Mouse (Mus musculus): Measurements from ENCODE around the gene Rps15. TPM values are rescaled to one million over a fixed set of nuclear protein-coding genes. Genes with fewer than 3 reads are reported as not detected.

Rps15 gene
- polyA plus RNA-seq, 1 experiment from 2014 or later, result 723 TPM

- Histone ChIP-seq H3K9me3 (ENCODE audit: control insufficient read depth, low read length) (no peaks in the 10 kb centered on the region), H3K4me1 (ENCODE audit: control insufficient read depth in 2 of 2, insufficient read depth in 2 of 2, low read length in 2 of 2) (peaks cover 19 to 32% of the 10 kb centered on the region in 2 experiments), H3K36me3 (ENCODE audit: control insufficient read depth, insufficient read depth, low read length) (peaks cover 63% of the 10 kb centered on the region), H3K9ac (ENCODE audit: low read length) (no peak overlapping the region), H3K27me3 (ENCODE audit: control insufficient read depth, insufficient read depth, low read length) (no peaks in the 10 kb centered on the region), H3K27ac (replicated peaks in 1 of 2; ENCODE audit: control insufficient read depth in 1 of 2, insufficient read depth in 1 of 2, low read depth in 2 of 2, low read length in 2 of 2) (no peak overlapping the region), H3K4me3 (ENCODE audit: control insufficient read depth in 1 of 2, insufficient read depth in 1 of 2, low read depth in 1 of 2, low read length in 2 of 2) (no peak overlapping the region), H3K4me2 (ENCODE audit: low read length) (no peak overlapping the region)
- no peak for ATAC-seq (ENCODE audit: insufficient number of reproducible peaks, insufficient read depth, low FRiP score, low read depth)
- 63% methylated on average over 2 of the region's 2 CpGs for WGBS
Observed at GRCm38 (mm10) chr10:80257936-80258335, 34.3 kb upstream of the Rps15 start.

GRCm38 (mm10) chr10:80258752-80259462 lies 33.3 kb upstream of the Rps15 start:
- Histone ChIP-seq H3K4me2 (ENCODE audit: low read length) (peak overlapping the region; percentile 95), H3K4me1 (ENCODE audit: control insufficient read depth in 2 of 2, insufficient read depth in 2 of 2, low read length in 2 of 2) (peaks cover 19 to 32% of the 10 kb centered on the region in 2 experiments), H3K9me3 (ENCODE audit: control insufficient read depth, low read length) (no peaks in the 10 kb centered on the region), H3K27me3 (ENCODE audit: control insufficient read depth, insufficient read depth, low read length) (no peaks in the 10 kb centered on the region), H3K4me3 (ENCODE audit: control insufficient read depth in 1 of 2, insufficient read depth in 1 of 2, low read depth in 1 of 2, low read length in 2 of 2) (no peak overlapping the region), H3K36me3 (ENCODE audit: control insufficient read depth, insufficient read depth, low read length) (peaks cover 54% of the 10 kb centered on the region), H3K27ac (replicated peaks in 1 of 2; ENCODE audit: control insufficient read depth in 1 of 2, insufficient read depth in 1 of 2, low read depth in 2 of 2, low read length in 2 of 2) (no peak overlapping the region), H3K9ac (ENCODE audit: low read length) (peak overlapping the region; percentile 82)
- 84% methylated on average over 14 of the region's 14 CpGs for WGBS
- no peak for ATAC-seq (ENCODE audit: insufficient number of reproducible peaks, insufficient read depth, low FRiP score, low read depth)

GRCm38 (mm10) chr10:80259463-80259805 lies 32.8 kb upstream of the Rps15 start:
- H3K4me3 ChIP-seq (ENCODE audit: control insufficient read depth in 1 of 2, insufficient read depth in 1 of 2, low read depth in 1 of 2, low read length in 2 of 2), result peak overlapping the region; percentile 53 to 60
- peak overlapping the region; percentile 68 to 88 for H3K27ac ChIP-seq (replicated peaks in 1 of 2; ENCODE audit: control insufficient read depth in 1 of 2, insufficient read depth in 1 of 2, low read depth in 2 of 2, low read length in 2 of 2)
- H3K9me3 ChIP-seq (ENCODE audit: control insufficient read depth, low read length), result no peaks in the 10 kb centered on the region
- H3K27me3 ChIP-seq (ENCODE audit: control insufficient read depth, insufficient read depth, low read length), result no peaks in the 10 kb centered on the region
- H3K4me2 ChIP-seq (ENCODE audit: low read length), result peak overlapping the region; percentile 95
- H3K9ac ChIP-seq (ENCODE audit: low read length), result peak overlapping the region; percentile 82
- WGBS, result 66% methylated on average over 6 of the region's 6 CpGs
- no peak for ATAC-seq (ENCODE audit: insufficient number of reproducible peaks, insufficient read depth, low FRiP score, low read depth)
- peaks cover 49% of the 10 kb centered on the region for H3K36me3 ChIP-seq (ENCODE audit: control insufficient read depth, insufficient read depth, low read length)
- H3K4me1 ChIP-seq (ENCODE audit: control insufficient read depth in 2 of 2, insufficient read depth in 2 of 2, low read length in 2 of 2), result peaks cover 19 to 32% of the 10 kb centered on the region in 2 experiments

GRCm38 (mm10) chr10:80259861-80260641 lies 32.2 kb upstream of the Rps15 start:
- no peak for ATAC-seq (ENCODE audit: insufficient number of reproducible peaks, insufficient read depth, low FRiP score, low read depth)
- H3K27ac ChIP-seq (replicated peaks in 1 of 2; ENCODE audit: control insufficient read depth in 1 of 2, insufficient read depth in 1 of 2, low read depth in 2 of 2, low read length in 2 of 2), result peak overlapping the region; percentile 68 to 88
- H3K9ac ChIP-seq (ENCODE audit: low read length), result peak overlapping the region; percentile 82
- H3K9me3 ChIP-seq (ENCODE audit: control insufficient read depth, low read length), result no peaks in the 10 kb centered on the region
- H3K36me3 ChIP-seq (ENCODE audit: control insufficient read depth, insufficient read depth, low read length), result peaks cover 43% of the 10 kb centered on the region
- 2% methylated on average over 19 of the region's 19 CpGs for WGBS
- H3K4me3 ChIP-seq (ENCODE audit: control insufficient read depth in 1 of 2, insufficient read depth in 1 of 2, low read depth in 1 of 2, low read length in 2 of 2), result peak overlapping the region; percentile 53 to 60
- peaks cover 19 to 32% of the 10 kb centered on the region in 2 experiments for H3K4me1 ChIP-seq (ENCODE audit: control insufficient read depth in 2 of 2, insufficient read depth in 2 of 2, low read length in 2 of 2)
- peak overlapping the region; percentile 95 for H3K4me2 ChIP-seq (ENCODE audit: low read length)
- no peaks in the 10 kb centered on the region for H3K27me3 ChIP-seq (ENCODE audit: control insufficient read depth, insufficient read depth, low read length)

GRCm38 (mm10) chr10:80260642-80261584 lies 31.3 kb upstream of the Rps15 start, which contains the start of the genes Gamt and Dazap1:
Gene Gamt (minus strand): TSS chr10:80261012.
Gene Dazap1 (plus strand): TSS chr10:80261486.
- Histone ChIP-seq H3K9ac (ENCODE audit: low read length) (peak within 1 kb of the TSS; percentile 82), H3K4me3 (ENCODE audit: control insufficient read depth in 1 of 2, insufficient read depth in 1 of 2, low read depth in 1 of 2, low read length in 2 of 2) (peak within 1 kb of the TSS; percentile 53 to 60), H3K36me3 (ENCODE audit: control insufficient read depth, insufficient read depth, low read length) (peaks cover 34% of the 10 kb centered on the region), H3K9me3 (ENCODE audit: control insufficient read depth, low read length) (no peaks in the 10 kb centered on the region), H3K4me1 (ENCODE audit: control insufficient read depth in 2 of 2, insufficient read depth in 2 of 2, low read length in 2 of 2) (peaks cover 21 to 34% of the 10 kb centered on the region in 2 experiments), H3K27ac (replicated peaks in 1 of 2; ENCODE audit: control insufficient read depth in 1 of 2, insufficient read depth in 1 of 2, low read depth in 2 of 2, low read length in 2 of 2) (peak within 1 kb of the TSS; percentile 88 to 98), H3K27me3 (ENCODE audit: control insufficient read depth, insufficient read depth, low read length) (no peaks in the 10 kb centered on the region), H3K4me2 (ENCODE audit: low read length) (peak within 1 kb of the TSS; percentile 95)
- under 1% methylated on average over 49 of the region's 49 CpGs for WGBS
- ATAC-seq (ENCODE audit: insufficient number of reproducible peaks, insufficient read depth, low FRiP score, low read depth), result peak; percentile 90

GRCm38 (mm10) chr10:80261585-80261968 lies 30.7 kb upstream of the Rps15 start:
- peak overlapping the region; percentile 88 to 98 for H3K27ac ChIP-seq (replicated peaks in 1 of 2; ENCODE audit: control insufficient read depth in 1 of 2, insufficient read depth in 1 of 2, low read depth in 2 of 2, low read length in 2 of 2)
- H3K4me1 ChIP-seq (ENCODE audit: control insufficient read depth in 2 of 2, insufficient read depth in 2 of 2, low read length in 2 of 2), result peaks cover 25 to 39% of the 10 kb centered on the region in 2 experiments
- H3K4me3 ChIP-seq (ENCODE audit: control insufficient read depth in 1 of 2, insufficient read depth in 1 of 2, low read depth in 1 of 2, low read length in 2 of 2), result peak overlapping the region; percentile 53 to 60
- peaks cover 29% of the 10 kb centered on the region for H3K36me3 ChIP-seq (ENCODE audit: control insufficient read depth, insufficient read depth, low read length)
- peak overlapping the region; percentile 95 for H3K4me2 ChIP-seq (ENCODE audit: low read length)
- ATAC-seq (ENCODE audit: insufficient number of reproducible peaks, insufficient read depth, low FRiP score, low read depth), result peak; percentile 62
- 0% methylated on average over 14 of the region's 14 CpGs for WGBS
- no peaks in the 10 kb centered on the region for H3K27me3 ChIP-seq (ENCODE audit: control insufficient read depth, insufficient read depth, low read length)
- no peaks in the 10 kb centered on the region for H3K9me3 ChIP-seq (ENCODE audit: control insufficient read depth, low read length)
- peak overlapping the region; percentile 52 for H3K9ac ChIP-seq (ENCODE audit: low read length)

- Histone ChIP-seq H3K36me3 (ENCODE audit: control insufficient read depth, insufficient read depth, low read length) (peaks cover 24% of the 10 kb centered on the region), H3K9ac (ENCODE audit: low read length) (peak overlapping the region; percentile 52), H3K27ac (replicated peaks in 1 of 2; ENCODE audit: control insufficient read depth in 1 of 2, insufficient read depth in 1 of 2, low read depth in 2 of 2, low read length in 2 of 2) (peak overlapping the region in 1 of 2 experiments; percentile 88; a peak in 2 of 4 replicates), H3K4me2 (ENCODE audit: low read length) (peak overlapping the region; percentile 95), H3K4me1 (ENCODE audit: control insufficient read depth in 2 of 2, insufficient read depth in 2 of 2, low read length in 2 of 2) (peaks cover 29 to 45% of the 10 kb centered on the region in 2 experiments), H3K4me3 (ENCODE audit: control insufficient read depth in 1 of 2, insufficient read depth in 1 of 2, low read depth in 1 of 2, low read length in 2 of 2) (peak overlapping the region in 1 of 2 experiments; percentile 53; a peak in 2 of 4 replicates), H3K27me3 (ENCODE audit: control insufficient read depth, insufficient read depth, low read length) (no peaks in the 10 kb centered on the region), H3K9me3 (ENCODE audit: control insufficient read depth, low read length) (no peaks in the 10 kb centered on the region)
- no peak for ATAC-seq (ENCODE audit: insufficient number of reproducible peaks, insufficient read depth, low FRiP score, low read depth)
- WGBS, result 68% methylated on average over 12 of the region's 12 CpGs
Observed at GRCm38 (mm10) chr10:80262169-80262568, 30.1 kb upstream of the Rps15 start.

Measured in heart, embryonic 14.5 days (tissue).